Mouse (Mus musculus) kidney, postnatal 4 days (tissue): ENCODE measurements at regions not wholly inside any gene's neighbourhood (a gene's known extent, or its start where the extent isn't known, plus 50 kb on each side); places are given as distances from the start of the nearest gene placed in this dataset.
A peak's percentile ranks its signal among the peaks of the same experiment; 100 is the strongest.

ENCODE experiments used
- DNase-seq, 2 experiments: peaks; one replicate each; pipeline ENCODE4 v3.0.0; 2021; ENCODE audit warnings: mixed read lengths in 2 of 2

DNA sequence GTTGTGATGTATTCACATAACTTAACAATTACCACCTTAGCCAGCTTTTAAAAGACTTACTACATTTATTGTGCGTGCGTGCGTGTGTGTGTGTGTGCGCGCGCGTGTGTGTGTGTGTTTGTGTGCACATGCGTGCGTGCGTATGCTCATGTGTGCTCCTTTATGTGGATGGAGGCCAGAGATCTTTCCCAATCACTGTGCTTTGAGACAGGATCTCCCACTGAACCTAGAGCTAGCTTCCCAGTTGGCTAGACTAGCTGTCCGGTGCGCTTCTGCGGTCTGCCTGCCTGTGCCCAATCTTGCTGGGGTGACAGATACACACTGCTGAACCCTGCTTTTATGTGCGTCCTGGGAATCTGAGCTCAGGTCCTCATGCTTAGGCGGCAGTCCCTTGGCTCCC lies 50.1 kb upstream of the Arhgap29 start:
- DNase-seq, result no peak

DNA sequence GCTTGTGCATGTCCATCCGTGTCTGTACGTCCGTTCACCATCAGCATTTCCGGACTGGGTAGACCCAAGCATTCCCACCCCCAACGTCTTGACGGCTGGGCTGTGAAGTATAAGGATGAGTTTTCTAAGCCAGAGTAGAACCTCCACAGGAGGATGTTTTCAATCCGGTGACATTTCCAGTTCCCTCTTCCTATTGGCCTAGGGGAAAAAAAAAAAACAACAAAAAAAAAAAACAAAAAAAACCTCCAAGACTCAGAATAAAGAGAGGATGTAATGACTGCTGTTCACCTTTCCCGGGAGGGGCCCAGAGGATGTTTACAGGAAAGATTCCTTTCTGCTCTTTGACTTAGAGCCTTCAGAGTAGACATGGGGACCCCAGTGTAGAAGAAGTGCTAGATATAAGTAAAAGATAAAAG lies 51.9 kb upstream of the Arhgap29 start:
- DNase-seq, result peak; percentile 44 to 68

DNA sequence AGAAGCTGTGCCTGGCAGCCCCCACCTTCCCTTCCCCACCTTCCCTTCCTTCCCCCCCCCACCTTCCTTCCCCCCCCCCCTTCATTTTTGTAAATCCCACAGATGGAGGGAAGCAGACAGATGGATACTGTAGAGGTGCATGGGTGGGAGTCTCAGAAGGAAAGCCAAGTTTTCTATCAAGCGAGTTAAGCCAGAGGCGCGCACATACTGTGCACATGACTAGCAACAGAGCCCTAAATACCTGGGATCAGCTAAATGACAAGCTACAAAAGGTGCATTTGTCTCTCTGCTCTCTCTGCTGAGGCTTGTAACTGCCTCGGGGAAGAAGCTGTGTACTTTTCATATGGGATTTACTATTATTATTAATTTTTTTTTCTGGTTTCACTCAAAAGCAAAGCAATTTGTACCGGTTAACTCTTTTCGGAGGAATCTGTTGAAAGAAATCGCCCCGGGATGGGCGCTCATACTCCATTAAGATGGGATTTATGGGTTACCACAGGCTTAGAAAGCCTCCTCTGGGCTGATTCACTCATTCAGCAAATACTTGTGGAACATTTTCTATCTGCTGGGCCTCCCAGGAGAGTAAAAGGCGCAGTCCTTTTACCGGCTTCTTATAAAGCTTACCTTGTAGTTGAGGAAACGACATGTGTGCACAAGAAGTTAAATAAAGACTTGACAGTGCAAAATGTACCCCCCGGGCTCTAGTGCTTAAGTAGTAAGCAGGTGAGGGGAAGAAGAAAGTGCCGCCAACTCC lies 54.3 kb upstream of the Arhgap29 start:
- no peak for DNase-seq

DNA sequence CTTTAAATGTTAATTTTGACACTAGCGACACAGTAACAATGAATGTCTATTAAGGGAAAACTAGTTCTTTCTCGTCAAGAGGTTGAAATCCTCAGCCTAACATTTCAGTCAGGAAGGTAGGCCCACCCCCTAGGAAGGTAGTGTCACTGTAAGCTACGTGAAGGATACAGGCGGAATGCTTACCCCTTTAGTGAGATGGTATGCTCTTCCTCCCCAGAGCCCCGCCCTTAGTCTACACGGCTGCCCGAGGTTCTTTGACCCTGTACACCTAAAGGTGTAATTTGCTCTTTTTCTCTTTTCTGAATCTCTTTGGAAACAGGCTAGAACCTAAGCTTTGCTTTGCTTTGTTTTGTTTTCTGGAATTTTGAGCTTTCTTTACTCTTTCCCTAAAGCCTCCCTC lies 58.7 kb upstream of the Arhgap29 start:
- DNase-seq, result no peak

DNA sequence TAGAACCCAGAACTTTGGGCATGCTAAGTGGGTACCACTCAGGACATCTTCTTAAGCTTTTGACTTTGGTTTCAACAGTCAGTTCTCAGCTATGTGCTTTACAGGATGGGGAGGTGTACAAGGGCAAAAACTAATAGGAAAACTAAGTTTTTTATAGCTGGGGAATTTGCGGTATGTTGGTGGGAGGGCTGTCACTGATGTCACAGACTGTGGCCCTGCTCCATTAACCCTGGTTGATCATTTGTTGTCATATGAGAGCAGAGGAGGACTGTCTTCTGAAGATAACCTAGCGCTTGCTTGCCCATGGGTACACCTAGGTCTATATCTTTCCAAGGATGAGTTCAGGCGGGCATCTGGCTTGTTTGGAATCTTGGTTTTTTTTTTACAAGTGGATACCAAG lies 59.7 kb upstream of the Arhgap29 start:
- DNase-seq, result no peak

DNA sequence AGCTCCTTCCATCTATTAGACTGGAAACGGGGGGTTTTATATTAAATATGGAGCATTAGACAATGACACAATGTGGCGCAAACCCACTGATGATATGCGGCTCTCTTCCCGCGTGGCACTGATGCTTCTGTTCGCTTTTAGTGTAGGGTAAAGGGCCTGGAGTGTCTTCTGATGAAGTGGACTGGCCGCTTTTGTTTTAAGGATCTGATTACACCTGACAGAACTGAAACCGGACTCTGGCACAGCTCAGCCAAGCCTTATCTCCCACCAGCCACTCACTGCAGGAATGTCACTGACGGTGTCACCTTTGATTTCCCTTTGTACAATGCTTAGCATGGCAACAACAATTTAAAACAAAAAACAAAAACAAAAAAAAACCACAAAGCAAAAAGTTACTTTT lies 61.0 kb upstream of the Arhgap29 start:
- no peak for DNase-seq

DNA sequence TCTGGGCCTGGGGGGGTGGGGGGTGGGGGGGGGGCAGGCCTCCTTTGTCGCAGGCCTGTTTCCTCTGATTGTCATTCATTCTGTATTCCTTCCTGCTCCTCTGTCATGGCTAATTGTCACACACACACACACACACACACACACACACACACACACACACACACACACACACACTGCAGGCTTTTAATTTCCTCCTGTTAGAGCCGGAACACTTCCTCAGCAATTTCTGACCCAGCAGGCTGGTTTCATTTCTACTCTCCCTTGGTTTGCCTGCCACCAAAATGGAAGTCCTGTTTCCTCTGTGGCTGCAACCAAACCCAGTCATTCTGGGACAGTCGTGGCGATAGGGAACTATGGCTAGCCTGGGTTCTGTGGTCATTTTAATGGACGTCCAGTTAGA lies 61.8 kb upstream of the Arhgap29 start:
- DNase-seq, result peak; percentile 47 to 63

DNA sequence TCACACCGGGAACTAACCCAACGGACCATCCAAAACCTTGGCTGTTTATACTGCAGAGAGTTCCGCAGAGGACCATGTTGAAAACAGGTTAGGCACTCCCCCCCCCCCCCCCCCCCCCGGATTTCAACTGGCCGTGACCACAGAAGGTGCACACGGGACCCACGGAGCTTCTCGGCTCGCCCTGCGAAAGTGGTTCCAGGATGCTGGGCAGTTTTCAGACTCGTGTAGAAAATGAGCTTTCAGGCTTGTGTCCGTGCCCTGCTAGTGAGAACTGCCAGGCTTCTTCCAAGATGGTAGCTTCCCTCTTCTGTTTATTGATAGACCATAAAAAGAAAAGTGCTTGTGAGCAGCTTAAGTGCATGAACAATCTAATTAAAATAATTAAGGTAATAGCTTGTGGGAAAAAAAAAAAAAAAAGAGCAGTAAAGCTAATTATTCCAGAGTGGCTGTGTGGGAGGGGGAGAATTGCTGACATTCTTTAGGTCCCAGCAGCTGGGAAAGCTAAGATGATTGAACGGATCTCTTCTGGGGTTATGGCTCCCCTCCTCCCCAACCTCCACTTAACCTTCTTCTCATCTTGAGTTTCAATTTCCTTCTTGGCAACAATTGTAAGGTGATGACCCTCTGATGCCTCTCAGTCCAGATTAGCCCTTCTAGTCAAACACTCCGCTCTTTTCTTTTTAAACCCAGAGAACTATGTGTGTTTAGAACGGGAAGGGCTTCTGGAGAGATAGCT lies 65.3 kb upstream of the Arhgap29 start:
- DNase-seq, result peak in 1 of 2 experiments; percentile 58

DNA sequence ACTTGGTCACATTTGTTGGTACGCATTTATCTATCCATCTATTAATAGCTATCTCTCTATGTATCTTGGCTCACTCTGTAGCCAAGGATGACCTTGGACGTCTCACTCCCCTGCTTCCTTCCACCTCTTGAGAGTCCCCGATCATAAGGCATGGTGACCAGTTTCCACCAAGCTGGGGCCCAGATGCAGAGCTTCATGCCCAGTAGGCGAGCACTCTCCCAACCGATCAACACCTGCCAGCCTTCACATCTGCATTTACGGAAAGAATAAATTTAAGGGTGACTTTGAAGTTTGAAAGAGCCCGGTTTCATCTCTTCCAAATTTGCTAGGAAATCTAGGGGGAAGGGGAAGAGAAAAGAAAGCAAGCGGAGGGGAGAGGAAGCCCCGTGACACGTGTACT lies 66.0 kb upstream of the Arhgap29 start:
- peak in 1 of 2 experiments; percentile 43 for DNase-seq

DNA sequence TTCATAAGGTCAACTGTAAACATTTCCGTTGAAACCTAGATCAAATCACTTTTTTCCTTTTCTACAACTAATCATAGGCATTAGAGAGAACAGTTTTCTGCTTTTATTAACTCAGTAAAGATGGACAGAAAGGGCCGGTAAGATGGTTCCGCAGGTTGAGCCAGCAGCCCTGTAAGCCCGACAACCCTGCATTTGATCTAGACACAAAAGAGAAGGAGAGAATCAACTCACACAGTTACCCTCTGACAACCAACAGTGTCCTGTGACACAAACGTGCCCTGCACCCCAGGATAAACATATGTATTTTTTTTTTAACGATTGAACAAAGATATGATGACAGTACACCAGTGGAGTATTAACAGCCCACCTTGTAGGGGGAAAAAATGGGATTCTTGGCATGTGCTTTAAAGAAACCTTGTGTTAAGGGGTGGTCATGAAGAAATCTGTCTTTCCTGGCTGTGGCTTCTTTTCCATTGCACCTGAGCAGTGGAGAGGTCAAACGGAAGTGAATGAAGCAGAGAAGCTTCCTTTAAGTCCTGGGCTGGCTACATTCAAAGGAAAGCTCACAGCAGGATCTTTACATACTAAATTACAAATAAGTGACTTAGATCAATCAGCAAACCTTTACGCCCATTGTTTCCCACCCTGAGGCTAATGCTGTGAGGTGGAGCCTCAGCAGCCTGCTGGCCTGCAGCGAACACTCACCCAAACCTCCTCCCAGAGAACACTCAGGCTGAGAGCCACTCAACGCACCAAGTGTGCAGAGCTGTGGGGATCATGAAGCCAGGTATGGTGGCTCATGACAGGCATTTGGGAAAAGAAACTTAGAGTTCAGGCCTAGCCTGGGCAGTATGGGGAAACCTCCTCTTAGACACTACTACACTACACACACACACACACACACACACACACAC lies 66.8 kb upstream of the Arhgap29 start:
- peak in 1 of 2 experiments; percentile 38 for DNase-seq

DNA sequence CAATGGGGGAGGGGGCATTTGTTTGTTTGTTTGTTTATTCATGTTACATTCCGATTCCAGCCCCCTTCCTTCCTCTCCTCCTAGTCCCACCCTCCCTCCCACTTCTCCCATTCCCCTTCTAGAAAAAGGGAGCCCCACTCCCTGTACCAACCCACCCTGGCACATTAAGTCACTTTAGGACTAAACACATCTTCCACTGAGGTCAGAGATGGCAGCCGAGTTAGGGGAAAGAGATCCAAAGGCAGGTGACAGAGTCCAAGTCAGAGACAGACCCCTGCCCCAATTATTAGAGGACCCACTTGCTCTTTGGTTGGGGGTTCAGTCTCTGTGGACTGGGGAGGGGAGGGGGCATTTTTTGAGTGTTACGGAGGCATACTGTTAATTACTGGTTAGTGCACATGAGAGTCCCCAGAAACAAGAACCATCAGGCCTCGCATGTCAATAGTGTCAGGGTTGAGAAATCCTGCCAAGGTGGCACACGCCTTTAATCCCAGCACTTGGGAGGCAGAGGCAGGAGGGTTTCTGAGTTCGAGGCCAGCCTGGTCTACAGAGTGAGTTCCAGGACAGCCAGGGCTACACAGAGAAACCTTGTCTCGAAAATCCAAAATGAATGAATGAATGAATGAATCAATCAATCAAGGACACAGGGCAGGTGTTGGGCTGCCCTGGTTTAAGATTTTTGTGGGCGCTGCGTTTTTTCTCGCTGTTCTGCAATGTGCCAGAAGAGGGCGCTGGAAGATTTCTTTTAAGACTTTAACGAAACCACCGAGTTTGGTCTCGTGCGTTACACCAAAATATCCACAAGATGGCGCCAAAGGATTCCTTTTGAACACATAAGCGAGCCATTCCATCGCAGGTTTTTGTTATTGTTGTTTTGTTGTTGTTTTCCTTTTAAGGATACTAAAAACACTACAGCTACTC lies 67.8 kb upstream of the Arhgap29 start:
- peak; percentile 91 to 92 for DNase-seq

DNA sequence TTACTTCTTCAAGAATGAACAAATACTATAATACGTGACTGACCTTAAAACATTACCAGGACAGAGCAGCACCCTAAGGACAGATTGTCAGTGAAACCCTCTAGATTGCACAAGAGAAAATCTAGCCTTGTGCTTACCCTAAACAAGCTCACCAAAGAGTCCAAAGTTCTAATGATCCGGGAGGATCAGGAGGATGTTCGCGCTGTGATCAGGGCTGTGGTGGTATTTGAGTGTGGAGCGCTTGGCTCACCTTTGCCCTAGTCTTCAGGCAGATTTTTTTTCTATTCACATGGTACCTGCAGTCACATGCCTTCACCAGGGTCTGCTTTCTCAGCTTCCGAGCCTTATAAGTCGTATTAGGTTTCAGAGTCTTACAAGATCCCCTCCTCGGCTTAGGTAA lies 65.3 kb upstream of the Abcd3 start:
- no peak for DNase-seq

DNA sequence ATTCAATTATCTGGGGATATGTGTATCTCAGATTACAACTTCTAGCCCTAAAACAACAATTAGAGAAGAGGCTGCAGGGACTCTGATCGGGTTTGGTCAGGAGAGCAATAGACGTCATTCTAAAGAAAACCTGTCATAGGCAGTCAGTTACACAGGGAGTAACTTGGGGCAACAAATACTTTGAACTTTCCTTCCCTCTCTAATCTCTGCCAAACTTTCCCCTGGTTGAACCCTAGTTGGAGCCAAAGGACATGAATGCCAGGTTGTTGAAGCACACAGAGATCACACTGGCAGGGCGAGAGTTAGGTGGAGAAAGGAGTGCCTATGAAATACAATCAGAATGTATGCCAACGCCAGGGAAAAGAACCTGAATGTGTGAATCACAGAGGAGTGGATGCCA lies 60.0 kb upstream of the Abcd3 start:
- no peak for DNase-seq

DNA sequence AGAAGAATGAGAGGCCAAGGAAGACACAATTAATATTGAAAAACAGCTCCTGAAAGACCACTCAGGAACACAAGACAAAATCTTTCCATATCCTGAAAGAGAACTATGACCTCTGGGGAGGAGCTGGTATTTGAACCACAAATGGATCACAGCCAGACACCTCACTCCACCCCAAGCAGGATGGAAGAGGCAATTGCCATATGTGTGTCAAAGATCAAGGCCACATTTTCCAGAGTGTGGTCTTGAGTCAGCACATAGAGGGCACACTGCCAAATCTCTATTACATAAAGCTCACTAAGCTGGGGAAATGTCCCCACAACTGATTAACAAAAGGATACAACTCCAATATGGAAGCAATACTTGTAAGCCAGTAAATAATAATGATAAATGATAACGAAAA lies 59.5 kb upstream of the Abcd3 start:
- no peak for DNase-seq

DNA sequence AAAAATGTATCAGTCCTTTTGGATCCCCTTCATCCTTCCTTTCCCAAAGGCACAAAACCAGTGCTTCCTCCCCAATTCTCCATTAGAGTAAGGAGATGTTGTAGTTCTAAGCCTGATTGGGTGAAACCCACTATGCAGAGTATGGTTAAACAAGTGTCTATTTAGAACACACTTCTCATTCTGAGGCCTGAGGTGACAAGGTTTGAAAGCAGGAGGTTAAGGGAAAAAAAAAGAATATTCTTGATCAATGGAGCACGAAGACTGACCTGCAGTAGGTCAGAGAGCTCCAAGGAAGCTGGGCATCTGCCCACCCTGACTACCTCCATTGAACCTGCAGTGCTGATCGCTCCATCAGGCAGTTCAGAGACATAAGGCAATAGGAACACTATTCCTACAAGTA lies 58.5 kb upstream of the Abcd3 start:
- no peak for DNase-seq

DNA sequence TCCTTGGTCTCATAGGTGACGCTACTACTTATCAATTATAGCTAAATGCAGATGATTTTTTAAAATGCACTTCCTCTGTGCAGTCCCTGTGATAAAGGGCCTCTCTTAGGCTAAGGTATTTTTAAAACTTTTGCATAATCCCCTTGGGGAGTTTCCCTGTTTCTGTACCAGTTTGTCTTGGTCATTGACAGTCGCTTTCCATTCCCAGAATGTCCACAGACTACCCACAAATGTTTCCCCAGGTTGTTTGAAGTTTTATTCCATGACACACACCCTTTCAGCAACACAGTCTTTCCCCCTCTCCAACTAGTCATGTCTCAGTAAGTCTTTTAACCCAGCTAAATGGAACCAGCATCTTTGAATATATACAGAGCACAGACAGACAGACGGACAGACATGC lies 57.6 kb upstream of the Abcd3 start:
- DNase-seq, result no peak

DNA sequence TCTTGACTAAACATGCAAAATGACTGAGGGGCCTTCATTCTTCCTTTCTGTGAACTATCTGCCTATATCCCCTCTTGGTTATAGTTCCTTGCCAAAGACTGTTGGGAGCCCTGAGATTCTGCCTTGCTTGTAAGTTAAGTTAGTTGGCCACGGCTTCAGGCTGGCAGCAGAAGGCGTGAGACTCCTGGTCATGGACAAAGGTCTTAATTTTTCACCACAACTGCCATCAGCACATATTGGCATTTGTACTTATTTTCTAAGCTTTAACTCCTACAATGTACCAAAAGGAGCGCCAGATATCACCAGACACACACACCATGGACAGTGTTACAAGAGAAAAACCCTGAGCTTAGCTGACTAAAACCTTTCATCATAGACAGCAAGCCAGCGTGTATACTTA lies 56.7 kb upstream of the Abcd3 start:
- DNase-seq, result no peak

DNA sequence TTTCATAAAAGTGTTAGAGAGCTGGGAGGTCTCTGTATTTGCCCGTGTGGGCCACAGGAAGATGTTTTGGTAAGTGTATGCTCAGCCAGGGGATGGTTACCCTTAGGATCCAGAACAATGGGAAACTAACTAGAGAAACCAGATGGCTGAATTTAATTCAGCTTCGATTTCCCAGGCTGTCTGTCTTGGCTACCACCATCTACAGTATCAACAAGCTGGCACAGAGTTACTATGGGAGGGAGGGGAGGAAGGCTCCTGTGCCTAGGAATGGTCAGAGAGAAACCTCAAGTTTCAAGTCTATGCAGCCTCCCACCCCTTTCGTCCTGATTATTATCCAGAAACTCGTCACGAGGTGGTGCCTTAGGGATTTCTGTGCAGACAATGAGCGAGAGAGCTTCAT lies 55.6 kb upstream of the Abcd3 start:
- DNase-seq, result no peak

DNA sequence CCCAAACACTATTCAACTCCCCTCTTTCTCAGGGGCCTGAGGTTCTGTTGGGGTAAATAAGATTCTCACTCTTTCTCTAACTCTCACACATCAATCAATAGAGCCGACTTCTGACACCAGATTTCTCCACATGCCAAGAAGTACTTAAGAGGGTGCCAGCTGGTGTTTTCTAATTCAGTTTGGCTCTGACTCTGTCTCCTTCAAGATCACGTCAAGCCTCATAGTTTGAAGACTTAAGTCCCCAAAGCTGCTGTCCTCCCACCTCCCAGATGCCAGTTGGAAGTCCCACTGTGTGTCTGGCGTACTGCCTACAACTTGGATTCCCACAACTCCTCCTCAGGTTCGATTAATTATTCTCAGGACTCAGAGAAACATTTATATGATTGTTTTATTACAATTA lies 54.6 kb upstream of the Abcd3 start:
- no peak for DNase-seq

DNA sequence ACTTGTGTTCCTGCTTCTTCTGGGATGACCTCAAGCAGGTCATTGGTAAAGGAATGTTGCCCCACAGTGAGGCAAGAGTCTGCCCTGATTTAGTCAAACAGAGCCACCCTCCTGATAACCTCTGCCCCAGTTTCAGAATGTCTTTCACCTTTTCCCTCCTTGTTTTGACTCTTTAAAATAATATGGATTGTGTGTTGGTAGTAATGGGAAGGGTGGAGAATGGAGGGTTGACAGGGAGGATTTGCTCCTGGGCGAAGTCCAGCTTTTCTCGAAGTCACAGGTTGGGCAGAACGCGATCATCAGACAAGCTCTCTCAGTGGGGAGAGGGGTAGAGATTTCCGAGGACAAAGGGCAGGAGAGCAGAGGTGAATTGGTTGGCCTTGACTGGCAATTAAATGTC lies 52.2 kb upstream of the Abcd3 start:
- peak in 1 of 2 experiments; percentile 33 for DNase-seq

DNA sequence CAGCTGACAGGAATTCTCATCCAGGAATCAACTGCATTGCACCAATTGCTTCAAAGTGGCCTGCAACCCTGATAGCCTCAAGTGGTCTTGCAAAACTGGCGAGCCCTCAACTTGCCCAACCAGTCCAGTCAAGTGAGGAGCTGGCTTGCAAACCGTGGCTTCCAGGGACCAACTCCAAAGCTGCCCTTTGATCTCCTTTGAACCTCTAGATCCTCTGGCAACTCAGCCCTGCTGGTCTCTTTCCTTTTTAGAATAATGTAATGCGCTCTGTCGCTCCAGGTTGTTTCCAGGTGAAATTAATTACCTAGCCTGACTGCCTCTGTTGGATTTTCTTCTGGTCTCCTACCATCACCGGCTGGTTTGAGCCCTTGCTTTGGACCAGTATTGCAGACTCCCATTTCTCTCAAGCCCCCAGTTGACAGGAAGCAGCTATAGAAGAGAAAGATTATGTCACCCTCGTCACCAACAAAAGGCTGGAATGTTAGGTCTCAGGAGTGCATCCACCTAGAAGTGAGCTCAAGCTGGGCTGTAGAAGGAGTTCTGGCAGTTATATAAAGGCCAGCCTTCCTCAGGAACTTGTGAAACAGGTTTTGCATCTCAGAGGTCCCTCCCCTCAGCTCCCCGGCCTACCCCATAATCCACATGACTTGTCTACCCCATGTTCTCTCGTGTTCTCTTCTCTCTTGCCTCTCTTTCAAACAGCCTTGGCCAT lies 49.8 kb upstream of the Abcd3 start:
- peak in 1 of 2 experiments; percentile 36 for DNase-seq
